In genomic region chr13:32643030-32643750, GRCm38 (mm10) we compare ENCODE assay signal across 31 mouse cellular contexts.
DNase-seq lines count a peak whose midpoint lies in the region; ATAC-seq and TF ChIP-seq lines count a peak whose summit lies in the region.
"Had no signal": no experiment of that assay in that cellular context is flagged by ENCODE, and none has a peak within 500 bp of the region (broad histone marks: within the 10 kb centered on the region; RNA-seq: fewer than 3 reads in every experiment).

No protein-coding gene starts in this region.

- TF ChIP-seq CTCF in kidney, postnatal 0 days (IDR thresholded peaks at IDR 0.05; ENCODE audit: low read depth) = no peak
- no peak for TF ChIP-seq CTCF in hindbrain, postnatal 0 days (IDR thresholded peaks at IDR 0.05; ENCODE audit: low read depth)

- no peaks in the 10 kb centered on the region for H3K27me3 ChIP-seq in kidney, postnatal 0 days (ENCODE audit: insufficient read depth, low read length)
- no peaks in the 10 kb centered on the region for H3K27me3 ChIP-seq in embryonic facial prominence, embryonic 14.5 days (replicated peaks; ENCODE audit: control insufficient read depth, insufficient read depth, low read length)
- H3K27me3 ChIP-seq in hindbrain, postnatal 0 days (ENCODE audit: insufficient read depth, low read length) = no peaks in the 10 kb centered on the region
- H3K27me3 ChIP-seq: embryonic facial prominence, embryonic 15.5 days; forebrain, embryonic 13.5 days; heart, embryonic 12.5 days; liver, embryonic 15.5 days; lung, embryonic 15.5 days; stomach, embryonic 15.5 days had no signal

- H3K4me2 ChIP-seq in kidney, postnatal 0 days (ENCODE audit: low read length) = no peak overlapping the region
- H3K4me2 ChIP-seq in embryonic facial prominence, embryonic 14.5 days (ENCODE audit: low read depth, low read length) = no peak overlapping the region
- H3K4me2 ChIP-seq in hindbrain, postnatal 0 days (ENCODE audit: low read depth, low read length) = no peak overlapping the region
- H3K4me2 ChIP-seq: embryonic facial prominence, embryonic 15.5 days; forebrain, embryonic 13.5 days; heart, embryonic 12.5 days; liver, embryonic 15.5 days; lung, embryonic 15.5 days; stomach, embryonic 15.5 days had no signal

- H3K9me3 ChIP-seq in kidney, postnatal 0 days (replicated peaks; ENCODE audit: low read length) = no peaks in the 10 kb centered on the region
- H3K9me3 ChIP-seq in embryonic facial prominence, embryonic 14.5 days (ENCODE audit: control insufficient read depth, low read length) = no peaks in the 10 kb centered on the region
- no peaks in the 10 kb centered on the region for H3K9me3 ChIP-seq in hindbrain, postnatal 0 days (ENCODE audit: low read length)
- H3K9me3 ChIP-seq: embryonic facial prominence, embryonic 15.5 days; forebrain, embryonic 13.5 days; G1E; heart, embryonic 12.5 days; liver, embryonic 15.5 days; lung, embryonic 15.5 days; stomach, embryonic 15.5 days had no signal

- peak; percentile 12 for DNase-seq in embryo, embryonic 10 days (ENCODE audit: low spot score)
- no peak for DNase-seq in embryo, embryonic 11 days
- peak; percentile 38 for DNase-seq in kidney, postnatal 0 days (ENCODE audit: low spot score)
- DNase-seq in kidney, postnatal 10 days = no peak
- peak; percentile 25 for DNase-seq in 416B (ENCODE audit: low read depth)
- DNase-seq in embryonic facial prominence, embryonic 14.5 days (ENCODE audit: low spot score) = peak; percentile 73
- no peak for DNase-seq in hindbrain, postnatal 0 days (ENCODE audit: low spot score)
- no peak for DNase-seq in spleen, adult 18-20 months
- DNase-seq: adrenal gland, postnatal 25 days; cerebellum, adult 11-12 months; cerebellum, adult 9-11 months; gastrocnemius, postnatal 25 days; heart, adult 18-20 months; heart, postnatal 10 days; kidney, adult 8-10 months; kidney, postnatal 14 days; layer of hippocampus, postnatal 36 days; left cerebral cortex, postnatal 4 days; midbrain, embryonic 14.5 days; retina, postnatal 1 day; right cerebral cortex, postnatal 14 days had no signal

- no peak for ATAC-seq in kidney, postnatal 0 days (replicated peaks; ENCODE audit: low FRiP score, low read depth)
- ATAC-seq in embryonic facial prominence, embryonic 14.5 days (ENCODE audit: low read depth) = peak; percentile 55
- no peak for ATAC-seq in hindbrain, postnatal 0 days
- ATAC-seq: forebrain, embryonic 13.5 days; intestine, embryonic 16.5 days had no signal

- H3K27ac ChIP-seq in kidney, postnatal 0 days = no peak overlapping the region
- H3K27ac ChIP-seq in embryonic facial prominence, embryonic 14.5 days (replicated peaks; ENCODE audit: low read depth, low read length) = 0 out of 2 replicates have a peak overlapping the region, but pooled peaks have one; percentile 22
- no peak overlapping the region for H3K27ac ChIP-seq in hindbrain, postnatal 0 days
- H3K27ac ChIP-seq: embryonic facial prominence, embryonic 15.5 days; forebrain, embryonic 13.5 days; layer of hippocampus, adult 2 months; liver, embryonic 15.5 days; lung, embryonic 15.5 days; macrophage; stomach, embryonic 15.5 days had no signal

- no peak overlapping the region for H3K4me3 ChIP-seq in kidney, postnatal 0 days (replicated peaks; ENCODE audit: low read depth, low read length)
- H3K4me3 ChIP-seq in embryonic facial prominence, embryonic 14.5 days (ENCODE audit: low read depth, low read length) = no peak overlapping the region
- H3K4me3 ChIP-seq in hindbrain, postnatal 0 days (ENCODE audit: low read length) = no peak overlapping the region
- H3K4me3 ChIP-seq: embryonic facial prominence, embryonic 15.5 days; forebrain, embryonic 13.5 days; heart, embryonic 12.5 days; layer of hippocampus, adult 2 months; liver, embryonic 15.5 days; lung, embryonic 15.5 days; stomach, embryonic 15.5 days had no signal

- 34% methylated on average over 5 of the region's 5 CpGs for WGBS in kidney, postnatal 0 days
- WGBS in embryonic facial prominence, embryonic 14.5 days = 26% methylated on average over 5 of the region's 5 CpGs
- 69% methylated on average over 5 of the region's 5 CpGs for WGBS in hindbrain, postnatal 0 days

- no peaks in the 10 kb centered on the region for H3K4me1 ChIP-seq in kidney, postnatal 0 days (replicated peaks; ENCODE audit: insufficient read depth, low read length)
- H3K4me1 ChIP-seq in embryonic facial prominence, embryonic 14.5 days (ENCODE audit: control insufficient read depth, insufficient read depth, low read length) = no peaks in the 10 kb centered on the region
- H3K4me1 ChIP-seq in hindbrain, postnatal 0 days (ENCODE audit: insufficient read depth, low read length) = no peaks in the 10 kb centered on the region
- H3K4me1 ChIP-seq: forebrain, embryonic 13.5 days; heart, embryonic 12.5 days; liver, embryonic 15.5 days; lung, embryonic 15.5 days; stomach, embryonic 15.5 days had no signal

- no peaks in the 10 kb centered on the region for H3K36me3 ChIP-seq in kidney, postnatal 0 days (ENCODE audit: insufficient read depth, low read length)
- no peaks in the 10 kb centered on the region for H3K36me3 ChIP-seq in embryonic facial prominence, embryonic 14.5 days (ENCODE audit: control insufficient read depth, insufficient read depth, low read length)
- no peaks in the 10 kb centered on the region for H3K36me3 ChIP-seq in hindbrain, postnatal 0 days (ENCODE audit: insufficient read depth, low read length)
- H3K36me3 ChIP-seq: embryonic facial prominence, embryonic 15.5 days; G1E; heart, embryonic 12.5 days; liver, embryonic 15.5 days; lung, embryonic 15.5 days; stomach, embryonic 15.5 days had no signal

- H3K9ac ChIP-seq in kidney, postnatal 0 days (ENCODE audit: low read depth, low read length) = no peak overlapping the region
- no peak overlapping the region for H3K9ac ChIP-seq in embryonic facial prominence, embryonic 14.5 days (ENCODE audit: low read depth, low read length)
- H3K9ac ChIP-seq in hindbrain, postnatal 0 days (replicated peaks; ENCODE audit: low read length) = no peak overlapping the region
- H3K9ac ChIP-seq: embryonic facial prominence, embryonic 15.5 days; forebrain, embryonic 13.5 days; heart, embryonic 12.5 days; liver, embryonic 15.5 days; lung, embryonic 15.5 days; stomach, embryonic 15.5 days had no signal

Comparison
In these comparisons a context has a peak if more than half of its experiments do, and no peak if none do; other contexts are left out.
1. DNase-seq: peak in embryo, embryonic 10 days (single experiment), kidney, postnatal 0 days (single experiment), 416B (single experiment) and embryonic facial prominence, embryonic 14.5 days (single experiment); none in embryo, embryonic 11 days (single experiment), kidney, postnatal 10 days (single experiment), hindbrain, postnatal 0 days (single experiment) and spleen, adult 18-20 months (0 of 2).